Mouse (Mus musculus): ENCODE results near the gene Atxn7l1. TPM values are rescaled to one million over a fixed set of nuclear protein-coding genes. Genes with fewer than 3 reads are reported as not detected.

The Atxn7l1 gene
- polyA plus RNA-seq, 1 experiment from 2014 or later: 16.0 TPM

DNA sequence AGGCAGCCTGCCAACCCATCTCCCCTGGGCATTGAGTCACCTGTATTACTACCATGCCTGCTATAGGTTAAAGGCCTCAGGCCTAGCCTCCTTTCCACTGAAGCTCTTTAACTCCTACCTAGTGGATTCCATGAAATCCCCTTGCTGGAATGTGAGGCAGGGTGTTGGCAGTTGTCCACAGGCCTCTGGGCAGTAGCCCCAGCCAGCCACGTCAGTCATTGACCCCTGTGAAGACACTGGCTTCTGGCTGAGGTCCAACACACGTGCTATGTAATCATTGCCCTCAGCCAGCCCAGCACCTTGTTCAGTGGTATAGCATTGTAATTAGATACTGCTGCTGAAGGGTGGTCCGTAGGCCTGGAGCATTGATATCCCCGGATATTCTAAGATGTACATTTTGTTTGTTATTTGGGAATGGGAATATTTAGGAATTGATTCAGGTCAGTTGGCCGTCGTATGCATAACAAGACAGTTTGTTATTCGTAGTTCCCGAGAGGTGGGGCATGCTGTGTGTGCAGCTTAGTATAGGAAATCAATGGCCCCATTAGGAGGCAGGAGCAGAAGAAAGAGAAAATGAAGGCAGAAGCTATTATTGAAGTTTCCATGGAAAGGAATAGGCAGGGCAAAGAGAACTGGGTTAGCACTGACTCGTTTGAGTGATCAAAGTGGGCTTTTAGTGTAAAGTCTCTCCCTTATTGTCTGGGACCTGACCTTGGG lies 138.6 kb downstream of the Atxn7l1 start:
- no peaks in the 10 kb centered on the region for H3K36me3 ChIP-seq (ENCODE audit: control insufficient read depth, insufficient read depth, low read length)
- no peak overlapping the region for H3K4me3 ChIP-seq (ENCODE audit: low read depth, low read length)
- H3K4me2 ChIP-seq (ENCODE audit: low read depth, low read length, severe bottlenecking): no peak overlapping the region
- no peaks in the 10 kb centered on the region for H3K27me3 ChIP-seq (ENCODE audit: control insufficient read depth, insufficient read depth, low read length)
- no peaks in the 10 kb centered on the region for H3K9me3 ChIP-seq (ENCODE audit: control insufficient read depth, low read length)
- ATAC-seq (replicated peaks; ENCODE audit: low FRiP score): no peak
- 40% methylated on average over 9 of the region's 9 CpGs for WGBS
- H3K27ac ChIP-seq (ENCODE audit: low read depth, low read length): no peak overlapping the region
- peaks cover 7% of the 10 kb centered on the region for H3K4me1 ChIP-seq (replicated peaks; ENCODE audit: control insufficient read depth, insufficient read depth, low read length)
- DNase-seq (ENCODE audit: low spot score): no peak
- H3K9ac ChIP-seq (ENCODE audit: low read length): no peak overlapping the region

DNA sequence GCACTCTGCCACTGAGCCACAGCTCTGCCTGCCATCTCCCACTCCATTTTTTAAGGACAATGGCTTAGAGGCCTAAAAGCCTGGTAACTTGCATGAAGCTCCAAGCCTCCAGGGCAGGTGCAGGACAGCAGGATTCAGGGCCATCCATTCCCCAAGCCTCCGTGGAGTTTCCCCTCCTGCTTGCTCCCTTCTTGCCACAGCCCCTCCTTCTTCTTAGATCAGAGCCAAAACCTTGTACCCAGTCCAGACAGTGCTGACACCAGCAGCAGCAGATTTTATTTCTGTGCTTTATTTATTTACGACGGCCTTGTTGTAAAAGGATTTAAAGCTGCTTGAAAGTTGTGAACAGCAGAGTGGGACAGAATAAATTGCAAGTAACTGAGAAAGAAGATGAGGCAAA lies 140.2 kb downstream of the Atxn7l1 start:
- no peak overlapping the region for H3K4me2 ChIP-seq (ENCODE audit: low read depth, low read length, severe bottlenecking)
- H3K27ac ChIP-seq (ENCODE audit: low read depth, low read length): no peak overlapping the region
- ATAC-seq (replicated peaks; ENCODE audit: low FRiP score) (no peak), DNase-seq (ENCODE audit: low spot score) (no peak)
- H3K4me3 ChIP-seq (ENCODE audit: low read depth, low read length): no peak overlapping the region
- no peaks in the 10 kb centered on the region for H3K9me3 ChIP-seq (ENCODE audit: control insufficient read depth, low read length)
- H3K27me3 ChIP-seq (ENCODE audit: control insufficient read depth, insufficient read depth, low read length): no peaks in the 10 kb centered on the region
- no peak overlapping the region for H3K9ac ChIP-seq (ENCODE audit: low read length)
- 70% methylated on average over 3 of the region's 3 CpGs for WGBS
- peaks cover 7% of the 10 kb centered on the region for H3K4me1 ChIP-seq (replicated peaks; ENCODE audit: control insufficient read depth, insufficient read depth, low read length)
- no peaks in the 10 kb centered on the region for H3K36me3 ChIP-seq (ENCODE audit: control insufficient read depth, insufficient read depth, low read length)

DNA sequence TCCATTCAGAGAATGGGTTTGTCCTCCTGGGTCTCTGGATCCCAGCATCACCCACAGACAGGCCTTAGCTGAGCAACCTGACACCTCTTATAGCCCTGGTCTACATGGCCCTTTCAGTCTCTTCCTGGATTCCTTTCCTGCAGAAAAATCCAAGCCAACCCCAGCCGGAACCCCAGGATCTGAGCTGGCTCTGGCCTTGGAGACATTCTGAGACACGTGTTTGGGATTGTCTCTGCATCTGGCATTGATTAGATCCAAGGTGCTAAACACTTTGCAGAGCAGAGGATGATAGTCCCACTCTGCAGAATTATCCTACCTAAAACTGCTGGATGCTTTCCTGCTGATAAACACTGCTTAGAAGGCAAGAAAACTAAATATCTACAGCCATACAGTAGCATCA lies 141.3 kb downstream of the Atxn7l1 start:
- DNase-seq (ENCODE audit: low spot score): no peak

DNA sequence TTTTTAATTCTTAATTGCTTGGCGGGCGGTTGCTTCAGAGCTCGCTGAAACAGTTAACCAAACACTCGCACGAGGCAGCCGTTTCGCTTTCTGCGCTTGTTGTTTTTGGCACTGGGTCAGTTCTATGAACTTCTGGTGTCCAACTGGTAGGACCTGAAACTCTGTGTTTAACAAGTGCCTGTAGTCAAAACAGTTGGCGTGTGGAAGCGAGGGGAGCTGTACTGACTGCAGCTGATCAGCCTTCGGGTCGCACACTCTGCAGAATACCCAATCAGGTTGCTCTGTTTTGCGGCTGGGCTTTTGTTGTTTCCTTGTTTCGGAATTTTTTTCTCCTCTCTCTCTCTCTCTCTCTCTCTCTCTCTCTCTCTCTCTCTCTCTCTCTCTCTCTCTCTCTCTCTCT lies 154.6 kb downstream of the Atxn7l1 start:
- Histone ChIP-seq H3K27me3 (ENCODE audit: control insufficient read depth, insufficient read depth, low read length) (no peaks in the 10 kb centered on the region; the same call in 1 of the 2 replicates), H3K36me3 (ENCODE audit: control insufficient read depth, insufficient read depth, low read length) (no peaks in the 10 kb centered on the region), H3K9me3 (ENCODE audit: control insufficient read depth, low read length) (no peaks in the 10 kb centered on the region), H3K27ac (ENCODE audit: low read depth, low read length) (no peak overlapping the region), H3K4me3 (ENCODE audit: low read depth, low read length) (peak overlapping the region; percentile 29), H3K4me2 (ENCODE audit: low read depth, low read length, severe bottlenecking) (peak overlapping the region; percentile 73), H3K9ac (ENCODE audit: low read length) (no peak overlapping the region), H3K4me1 (replicated peaks; ENCODE audit: control insufficient read depth, insufficient read depth, low read length) (no peaks in the 10 kb centered on the region; the same call in 1 of the 2 replicates)
- WGBS: under 1% methylated on average over 14 of the region's 14 CpGs
- DNase-seq (ENCODE audit: low spot score) (peak; percentile 66), ATAC-seq (replicated peaks; ENCODE audit: low FRiP score) (peak; percentile 73)

More for the DNA sequence above, 141.3 kb downstream of the Atxn7l1 start:
- peaks cover 7% of the 10 kb centered on the region for H3K4me1 ChIP-seq (replicated peaks; ENCODE audit: control insufficient read depth, insufficient read depth, low read length)
- H3K4me3 ChIP-seq (ENCODE audit: low read depth, low read length): no peak overlapping the region
- no peak overlapping the region for H3K4me2 ChIP-seq (ENCODE audit: low read depth, low read length, severe bottlenecking)
- 60% methylated on average over 2 of the region's 2 CpGs for WGBS
- no peak for ATAC-seq (replicated peaks; ENCODE audit: low FRiP score)
- no peak overlapping the region for H3K27ac ChIP-seq (ENCODE audit: low read depth, low read length)
- no peaks in the 10 kb centered on the region for H3K9me3 ChIP-seq (ENCODE audit: control insufficient read depth, low read length)
- H3K27me3 ChIP-seq (ENCODE audit: control insufficient read depth, insufficient read depth, low read length): no peaks in the 10 kb centered on the region
- no peak overlapping the region for H3K9ac ChIP-seq (ENCODE audit: low read length)
- H3K36me3 ChIP-seq (ENCODE audit: control insufficient read depth, insufficient read depth, low read length): no peaks in the 10 kb centered on the region

DNA sequence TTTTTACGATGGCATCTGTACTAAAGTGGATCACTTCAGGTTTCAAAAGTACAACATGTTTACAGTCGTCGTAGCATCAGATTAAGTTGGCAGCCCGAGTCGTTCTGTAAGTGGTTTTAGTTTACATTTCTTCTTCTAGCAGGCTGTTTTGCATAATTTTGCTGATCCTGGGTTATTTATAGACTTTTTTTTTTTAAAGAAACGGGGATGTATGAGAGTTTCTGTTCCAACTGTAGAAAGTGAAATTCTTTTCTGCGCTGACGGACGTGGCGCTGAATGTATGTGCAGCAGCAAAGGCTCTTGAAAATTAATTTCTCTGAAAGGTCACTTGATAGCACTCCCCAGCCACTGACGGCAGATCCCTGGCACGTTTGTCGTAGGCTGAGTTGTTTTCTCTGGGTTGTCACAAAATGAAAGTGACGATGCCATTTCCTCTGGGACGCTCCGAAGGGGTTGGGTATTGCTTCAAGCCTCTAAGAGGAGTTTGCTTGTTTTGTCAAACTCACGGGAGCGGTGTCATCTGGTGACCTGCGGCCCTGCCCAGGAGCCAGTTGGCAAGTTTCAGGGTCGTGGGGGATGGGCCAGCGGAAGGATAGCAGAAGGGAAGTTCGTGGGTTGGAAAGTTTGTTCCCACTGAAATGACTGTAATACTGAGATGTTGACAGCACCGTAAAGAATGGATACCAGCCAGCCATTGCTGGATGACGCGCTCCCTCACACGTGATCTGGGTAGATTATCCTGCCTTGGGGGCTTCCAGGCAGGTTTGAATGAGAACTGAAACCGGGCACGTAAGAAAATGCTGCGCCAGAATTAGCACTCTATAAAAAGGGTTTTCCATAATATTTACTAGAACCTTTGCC lies 155.3 kb downstream of the Atxn7l1 start:
- no peak overlapping the region for H3K27ac ChIP-seq (ENCODE audit: low read depth, low read length)

DNA sequence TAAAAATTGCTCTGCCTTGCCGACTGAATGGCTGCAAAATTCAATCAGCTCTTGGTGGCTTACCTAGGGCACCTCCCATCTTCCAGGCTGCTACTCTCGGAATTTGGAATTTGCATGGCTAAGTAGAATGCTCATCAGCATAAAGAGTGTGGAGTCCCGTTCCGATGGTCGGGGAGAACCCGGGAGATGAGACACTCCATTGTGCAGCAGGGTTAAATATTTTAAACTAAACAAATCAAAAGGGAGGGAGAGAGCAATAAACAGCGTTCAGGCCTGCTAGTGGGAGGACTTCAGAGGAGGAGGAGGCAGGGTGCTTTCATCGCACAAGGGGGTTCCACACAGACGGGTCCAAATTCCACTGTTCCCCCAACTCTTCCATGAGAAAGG lies 155.9 kb downstream of the Atxn7l1 start:
- Histone ChIP-seq H3K4me1 (replicated peaks; ENCODE audit: control insufficient read depth, insufficient read depth, low read length) (no peaks in the 10 kb centered on the region; the same call in 1 of the 2 replicates), H3K4me2 (ENCODE audit: low read depth, low read length, severe bottlenecking) (peak overlapping the region; percentile 73), H3K9ac (ENCODE audit: low read length) (no peak overlapping the region), H3K27me3 (ENCODE audit: control insufficient read depth, insufficient read depth, low read length) (no peaks in the 10 kb centered on the region; the same call in 1 of the 2 replicates), H3K27ac (ENCODE audit: low read depth, low read length) (no peak overlapping the region), H3K36me3 (ENCODE audit: control insufficient read depth, insufficient read depth, low read length) (no peaks in the 10 kb centered on the region), H3K9me3 (ENCODE audit: control insufficient read depth, low read length) (no peaks in the 10 kb centered on the region), H3K4me3 (ENCODE audit: low read depth, low read length) (peak overlapping the region; percentile 29; the same call in 1 of the 2 replicates)
- 1% methylated on average over 9 of the region's 9 CpGs for whole genome bisulfite sequencing
- ATAC-seq (replicated peaks; ENCODE audit: low FRiP score) (peak; percentile 55), DNase-seq (ENCODE audit: low spot score) (no peak)

More for the DNA sequence above, 155.3 kb downstream of the Atxn7l1 start:
- Histone ChIP-seq H3K4me1 (replicated peaks; ENCODE audit: control insufficient read depth, insufficient read depth, low read length) (no peaks in the 10 kb centered on the region; the same call in 1 of the 2 replicates), H3K36me3 (ENCODE audit: control insufficient read depth, insufficient read depth, low read length) (no peaks in the 10 kb centered on the region), H3K9ac (ENCODE audit: low read length) (peak overlapping the region; percentile 42), H3K27me3 (ENCODE audit: control insufficient read depth, insufficient read depth, low read length) (no peaks in the 10 kb centered on the region; the same call in 1 of the 2 replicates), H3K9me3 (ENCODE audit: control insufficient read depth, low read length) (no peaks in the 10 kb centered on the region), H3K4me3 (ENCODE audit: low read depth, low read length) (peak overlapping the region; percentile 29), H3K4me2 (ENCODE audit: low read depth, low read length, severe bottlenecking) (peak overlapping the region; percentile 73)
- 2% methylated on average over 29 of the region's 29 CpGs for WGBS
- peak; percentile 59 for DNase-seq (ENCODE audit: low spot score)
- peak; percentile 80 for ATAC-seq (replicated peaks; ENCODE audit: low FRiP score)

DNA sequence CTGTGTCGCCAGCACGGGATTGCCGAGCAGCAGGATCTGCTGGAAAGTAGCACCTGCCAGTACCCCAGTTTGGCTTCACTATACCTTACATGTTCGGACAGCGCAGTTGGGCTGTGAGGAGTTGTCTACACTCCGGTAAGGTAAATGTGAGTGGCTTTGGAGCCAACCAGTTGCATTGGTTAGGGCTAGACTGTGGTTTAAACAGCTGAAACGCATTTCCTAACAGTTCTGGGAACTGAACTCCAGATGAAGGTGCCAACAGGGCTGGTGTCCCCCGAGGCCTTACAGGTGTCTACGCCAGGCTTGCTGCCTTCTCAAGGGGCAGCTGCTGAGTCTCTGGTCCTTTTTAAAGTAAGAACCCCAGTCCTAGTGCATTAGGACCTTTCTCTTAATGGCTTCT lies 157.6 kb downstream of the Atxn7l1 start:
- H3K27me3 ChIP-seq (ENCODE audit: control insufficient read depth, insufficient read depth, low read length): no peaks in the 10 kb centered on the region; the same call in 1 of the 2 replicates
- ATAC-seq (replicated peaks; ENCODE audit: low FRiP score) (no peak), DNase-seq (ENCODE audit: low spot score) (no peak)
- no peak overlapping the region for H3K4me2 ChIP-seq (ENCODE audit: low read depth, low read length, severe bottlenecking)
- H3K36me3 ChIP-seq (ENCODE audit: control insufficient read depth, insufficient read depth, low read length): no peaks in the 10 kb centered on the region
- H3K9ac ChIP-seq (ENCODE audit: low read length): no peak overlapping the region
- no peaks in the 10 kb centered on the region; the same call in 1 of the 2 replicates for H3K4me1 ChIP-seq (replicated peaks; ENCODE audit: control insufficient read depth, insufficient read depth, low read length)
- H3K9me3 ChIP-seq (ENCODE audit: control insufficient read depth, low read length): no peaks in the 10 kb centered on the region
- no peak overlapping the region for H3K27ac ChIP-seq (ENCODE audit: low read depth, low read length)
- no peak overlapping the region for H3K4me3 ChIP-seq (ENCODE audit: low read depth, low read length)
- 96% methylated on average over 9 of the region's 9 CpGs for WGBS

DNA sequence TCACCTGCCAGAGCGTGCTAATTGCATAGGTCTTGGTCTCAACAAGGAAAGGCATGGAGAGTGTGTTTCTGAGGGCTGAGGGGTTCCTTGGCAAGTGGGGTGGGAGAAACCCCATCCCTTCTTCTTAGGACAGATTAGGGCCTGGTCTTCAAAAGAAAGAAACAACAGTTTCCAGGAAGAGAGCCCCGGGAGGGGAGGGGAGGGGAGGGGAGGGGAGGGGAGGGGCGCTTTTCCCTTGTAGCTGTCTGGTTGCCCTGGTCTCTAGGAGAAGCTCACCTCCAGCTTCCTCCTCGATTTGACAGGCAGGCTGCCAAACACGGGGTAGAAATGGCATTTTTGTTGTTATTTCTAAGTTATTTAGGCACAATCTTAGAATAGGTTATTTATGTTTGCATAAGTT lies 159.0 kb downstream of the Atxn7l1 start:
- H3K4me1 ChIP-seq (replicated peaks; ENCODE audit: control insufficient read depth, insufficient read depth, low read length): no peaks in the 10 kb centered on the region; the same call in 1 of the 2 replicates
- ATAC-seq (replicated peaks; ENCODE audit: low FRiP score) (no peak), DNase-seq (ENCODE audit: low spot score) (no peak)
- H3K36me3 ChIP-seq (ENCODE audit: control insufficient read depth, insufficient read depth, low read length): no peaks in the 10 kb centered on the region
- no peak overlapping the region for H3K9ac ChIP-seq (ENCODE audit: low read length)
- H3K4me2 ChIP-seq (ENCODE audit: low read depth, low read length, severe bottlenecking): no peak overlapping the region
- no peak overlapping the region for H3K4me3 ChIP-seq (ENCODE audit: low read depth, low read length)
- H3K27me3 ChIP-seq (ENCODE audit: control insufficient read depth, insufficient read depth, low read length): no peaks in the 10 kb centered on the region; the same call in 1 of the 2 replicates
- WGBS: 67% methylated on average over 4 of the region's 5 CpGs
- no peak overlapping the region for H3K27ac ChIP-seq (ENCODE audit: low read depth, low read length)
- no peaks in the 10 kb centered on the region for H3K9me3 ChIP-seq (ENCODE audit: control insufficient read depth, low read length)
